Mouse (Mus musculus): ENCODE data around the gene Snrpg. TPM values are rescaled to one million over a fixed set of nuclear protein-coding genes. Genes with fewer than 3 reads are reported as not detected.

Gene Snrpg
- polyA plus RNA-seq, 1 experiment from 2014 or later = 410 TPM

Other genes with a start within 250 kb of the Snrpg start
- gene Tgfa, start 176.1 kb upstream of the Snrpg start, polyA plus RNA-seq (2014; fragmentation: Nextera tagmentation; extraction: Ambion mirVana) = 23.1 and 27.2 TPM in 2 replicates
- 114 and 115 TPM in 2 replicates for gene Fam136a, start 5.7 kb upstream of the Snrpg start, polyA plus RNA-seq (2014; fragmentation: Nextera tagmentation; extraction: Ambion mirVana)
- gene Pcyox1, start 25.9 kb downstream of the Snrpg start, polyA plus RNA-seq (2014; fragmentation: Nextera tagmentation; extraction: Ambion mirVana) = 94.9 and 99.9 TPM in 2 replicates
- 267 and 306 TPM in 2 replicates for gene Tia1, start 32.9 kb downstream of the Snrpg start, polyA plus RNA-seq (2014; fragmentation: Nextera tagmentation; extraction: Ambion mirVana)
- gene Gm44790, start 55.4 kb downstream of the Snrpg start, polyA plus RNA-seq (2014; fragmentation: Nextera tagmentation; extraction: Ambion mirVana) = not detected in 2 replicates
- 19.2 and 21.6 TPM in 2 replicates for gene C87436, start 67.1 kb downstream of the Snrpg start, polyA plus RNA-seq (2014; fragmentation: Nextera tagmentation; extraction: Ambion mirVana)
- gene Pcbp1, start 155.0 kb downstream of the Snrpg start, polyA plus RNA-seq (2014; fragmentation: Nextera tagmentation; extraction: Ambion mirVana) = 313 and 316 TPM in 2 replicates